ENCODE assay signal across 26 mouse cellular contexts in genomic region chr1:47794763-47795162, GRCm38 (mm10).
A peak's percentile ranks its signal among the peaks of the same experiment; 100 is the strongest.
DNase-seq lines count a peak whose midpoint lies in the region; ATAC-seq lines count a peak whose summit lies in the region.
"Had no signal": no experiment of that assay in that cellular context is flagged by ENCODE, and none has a peak within 500 bp of the region (broad histone marks: within the 10 kb centered on the region; RNA-seq: fewer than 3 reads in every experiment).

No protein-coding gene starts in this region.

- no peak overlapping the region for H3K4me2 ChIP-seq in limb, embryonic 13.5 days (replicated peaks)
- H3K4me2 ChIP-seq: embryonic facial prominence, embryonic 12.5 days; intestine, embryonic 15.5 days; liver, embryonic 15.5 days; midbrain, embryonic 11.5 days had no signal

- DNase-seq in limb, embryonic 10.5 days (ENCODE audit: low spot score), result no peak
- DNase-seq in testis, postnatal 10 days (ENCODE audit: low spot score), result peak; percentile 38
- DNase-seq in testis, postnatal 14 days (ENCODE audit: low spot score), result no peak
- peak; percentile 18 for DNase-seq in lung, postnatal 14 days
- DNase-seq: adrenal gland, adult 2 months; adrenal gland, postnatal 36 days; cerebellum, adult 8-10 months; cerebellum, postnatal 36 days; forebrain, postnatal 0 days; gastrocnemius, postnatal 10 days; heart, postnatal 14 days; kidney, adult 2 months; kidney, postnatal 36 days had no signal

- ATAC-seq in limb, embryonic 13.5 days (ENCODE audit: low FRiP score, low read depth), result 0 out of 2 replicates have a peak, but pooled peaks have one; percentile 54
- ATAC-seq in megakaryocyte, adult 5-6 weeks (ENCODE audit: poor library complexity, severe bottlenecking), result no peak
- ATAC-seq: activated CD4-positive, CD25-positive, alpha-beta regulatory T cell, adult 4 months; forebrain, postnatal 0 days; hindbrain, embryonic 16.5 days; intestine, embryonic 15.5 days; midbrain, embryonic 16.5 days had no signal

- no peaks in the 10 kb centered on the region for H3K9me3 ChIP-seq in limb, embryonic 13.5 days
- no peaks in the 10 kb centered on the region for H3K9me3 ChIP-seq in limb, embryonic 10.5 days (replicated peaks)
- H3K9me3 ChIP-seq: embryonic facial prominence, embryonic 12.5 days; hindbrain, embryonic 10.5 days; intestine, embryonic 15.5 days; liver, embryonic 15.5 days had no signal

- no peak overlapping the region for H3K9ac ChIP-seq in limb, embryonic 13.5 days
- H3K9ac ChIP-seq: embryonic facial prominence, embryonic 12.5 days; forebrain, postnatal 0 days; intestine, embryonic 15.5 days; liver, embryonic 15.5 days had no signal

- H3K36me3 ChIP-seq in limb, embryonic 13.5 days, result no peaks in the 10 kb centered on the region
- H3K36me3 ChIP-seq in limb, embryonic 10.5 days, result no peaks in the 10 kb centered on the region
- H3K36me3 ChIP-seq: embryonic facial prominence, embryonic 12.5 days; hindbrain, embryonic 10.5 days; intestine, embryonic 15.5 days; liver, embryonic 15.5 days had no signal

- no peaks in the 10 kb centered on the region for H3K4me1 ChIP-seq in limb, embryonic 13.5 days
- H3K4me1 ChIP-seq in limb, embryonic 10.5 days, result no peaks in the 10 kb centered on the region
- H3K4me1 ChIP-seq: embryonic facial prominence, embryonic 12.5 days; hindbrain, embryonic 10.5 days; intestine, embryonic 15.5 days; liver, embryonic 15.5 days had no signal

- WGBS in limb, embryonic 13.5 days, result 47% methylated on average over 3 of the region's 3 CpGs
- WGBS in limb, embryonic 10.5 days, result 86% methylated on average over 3 of the region's 3 CpGs

- no peak overlapping the region for H3K27ac ChIP-seq in limb, embryonic 13.5 days
- no peak overlapping the region for H3K27ac ChIP-seq in limb, embryonic 10.5 days
- H3K27ac ChIP-seq: embryonic facial prominence, embryonic 12.5 days; hindbrain, embryonic 10.5 days; intestine, embryonic 15.5 days; layer of hippocampus, adult 2 months; liver, embryonic 15.5 days had no signal

- H3K4me3 ChIP-seq in limb, embryonic 13.5 days, result no peak overlapping the region
- H3K4me3 ChIP-seq in limb, embryonic 10.5 days, result no peak overlapping the region
- H3K4me3 ChIP-seq: embryonic facial prominence, embryonic 12.5 days; erythroblast, embryonic 14.5 days; hindbrain, embryonic 10.5 days; intestine, embryonic 15.5 days; layer of hippocampus, adult 2 months; liver, embryonic 15.5 days had no signal

- H3K27me3 ChIP-seq in limb, embryonic 13.5 days, result no peaks in the 10 kb centered on the region
- H3K27me3 ChIP-seq in limb, embryonic 10.5 days (ENCODE audit: low read depth, poor library complexity, severe bottlenecking), result no peaks in the 10 kb centered on the region
- H3K27me3 ChIP-seq: CH12.LX; embryonic facial prominence, embryonic 12.5 days; intestine, embryonic 15.5 days; liver, embryonic 15.5 days had no signal

Comparison
In these comparisons a context has a peak if more than half of its experiments do, and no peak if none do; other contexts are left out.
1. DNase-seq: peak in testis, postnatal 10 days (single experiment) and lung, postnatal 14 days (single experiment); none in limb, embryonic 10.5 days (single experiment) and testis, postnatal 14 days (single experiment).